Mouse (Mus musculus) kidney, adult 18-20 months (tissue): ENCODE data around the gene Rap1b.
"Not testable (repeated sequence)": the region's sequence is repeated elsewhere in the genome, so short reads cannot be mapped to it uniquely, and the experiment has no call there.

Experiments
- DNase-seq: peaks from one replicate; pipeline ENCODE4 v3.0.0; 2021

The Rap1b gene

DNA sequence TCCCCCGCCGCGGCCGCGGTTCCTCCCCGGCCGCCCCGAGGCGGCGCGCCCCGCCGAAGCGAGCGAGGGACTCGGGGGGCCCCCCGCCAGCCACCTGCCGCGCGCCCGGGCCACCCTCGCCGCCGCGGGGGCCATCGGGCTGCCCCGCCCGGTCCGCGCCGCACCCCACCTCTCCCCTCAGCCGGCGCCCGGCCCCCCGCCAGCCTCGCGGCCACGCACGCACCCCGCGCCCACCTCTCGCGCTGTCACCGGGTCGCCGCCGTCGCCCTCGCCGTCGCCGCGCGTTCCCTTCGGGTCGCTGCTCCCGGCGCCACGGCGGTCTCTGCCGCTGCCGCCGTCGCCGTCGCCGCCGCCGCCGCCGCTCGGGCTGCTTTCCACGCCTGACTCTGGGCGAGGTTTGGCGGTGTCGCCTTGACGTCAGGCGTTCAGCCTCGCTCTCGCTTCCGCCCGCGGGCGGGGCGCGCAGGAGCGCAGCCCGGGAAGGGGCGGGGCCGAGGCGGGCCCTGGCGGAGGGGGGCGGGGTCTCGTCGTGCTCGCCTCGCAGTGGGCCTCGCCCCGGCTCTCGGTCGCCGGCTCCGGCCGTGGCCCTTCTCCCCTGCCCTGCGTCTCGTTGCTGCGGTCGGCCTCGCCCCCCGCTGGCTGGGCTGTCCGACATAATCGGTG, at the start of gene Rap1b:
Rap1b (minus strand) TSS at position 439 of the 663 bp plus-strand sequence.
- DNase-seq: peak; percentile 96

DNA sequence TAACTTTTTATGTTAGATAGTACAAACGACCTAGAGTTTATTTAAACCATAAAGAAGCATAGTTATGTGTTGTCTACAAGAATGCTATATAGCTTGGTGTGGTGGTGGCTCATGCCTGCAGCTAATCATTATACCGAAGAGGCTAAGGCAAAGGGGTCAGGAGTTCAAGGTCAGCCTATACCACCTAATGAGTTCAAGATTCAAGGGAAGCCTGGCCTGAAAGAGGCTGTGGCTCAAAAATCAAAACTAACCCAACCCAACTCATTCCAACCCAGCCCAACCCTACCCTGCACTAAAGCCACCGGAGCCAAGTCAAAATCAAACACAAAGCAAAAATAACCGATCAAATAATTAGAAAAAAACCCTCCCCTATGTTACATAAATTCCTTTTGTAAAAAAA, 49.4 kb upstream of the Rap1b start:
- no peak for DNase-seq

DNA sequence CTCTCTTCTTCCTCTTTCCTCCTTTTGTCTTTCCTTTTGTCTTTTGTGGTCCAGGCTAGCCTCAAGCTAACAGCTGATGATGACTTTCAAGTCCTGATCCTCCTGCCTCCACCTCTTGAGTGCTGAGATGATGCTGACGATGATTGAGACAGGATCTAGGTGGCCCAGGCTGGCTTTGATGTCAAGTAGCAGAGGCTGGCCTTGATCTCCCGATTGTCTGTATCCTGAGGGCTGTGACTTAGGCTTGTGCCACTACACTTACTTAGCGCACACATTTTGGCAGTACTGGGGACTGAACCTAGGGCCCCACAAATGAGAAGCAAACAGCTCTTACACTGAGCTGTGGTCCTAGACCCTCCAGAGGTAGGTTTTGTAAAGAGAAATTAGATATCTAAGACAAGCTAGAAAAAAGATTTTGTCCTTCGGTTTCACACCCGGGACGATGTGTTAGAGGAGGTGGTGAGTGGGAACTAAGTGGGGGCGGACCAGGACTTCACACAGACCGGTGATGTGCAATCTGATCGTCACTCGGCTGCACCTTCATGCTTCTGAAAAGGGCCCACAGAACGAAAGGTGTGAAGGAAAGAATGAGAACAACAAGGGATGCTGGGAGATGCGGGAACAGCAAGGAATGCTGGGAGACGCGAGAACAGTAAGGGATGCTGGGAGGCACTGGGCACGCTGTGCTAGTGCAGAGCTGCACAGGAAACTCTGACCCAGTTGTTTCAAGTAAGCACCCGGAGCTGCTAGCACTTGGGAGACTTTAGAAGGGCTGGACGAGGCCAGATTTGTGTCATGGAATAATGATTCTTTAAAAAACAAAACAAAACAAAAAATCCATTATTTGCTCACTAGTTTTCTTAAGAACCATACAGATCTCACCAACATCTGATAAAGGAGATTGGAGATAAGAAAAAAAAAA, 48.5 kb upstream of the Rap1b start:
- no peak for DNase-seq

DNA sequence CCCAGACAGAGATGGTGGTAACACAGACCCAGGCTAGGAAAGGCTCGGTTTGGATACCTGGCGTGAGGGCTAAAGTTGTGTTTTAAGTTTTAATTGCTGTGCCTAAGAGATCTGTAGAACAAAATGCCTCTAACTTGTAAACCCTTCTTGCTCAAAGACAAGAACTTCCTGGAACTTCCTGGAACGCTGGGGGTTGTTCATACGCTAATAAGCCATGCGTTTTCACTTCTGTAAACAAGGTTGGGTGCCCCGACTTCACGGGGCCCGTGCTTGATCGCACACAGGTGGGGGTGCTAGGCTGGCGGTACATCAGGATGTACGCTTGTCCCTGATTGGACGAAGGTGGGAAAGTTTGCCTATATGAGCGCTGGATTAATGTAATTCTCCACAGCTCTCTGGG, 47.3 kb upstream of the Rap1b start:
- not testable (repeated sequence) for DNase-seq

DNA sequence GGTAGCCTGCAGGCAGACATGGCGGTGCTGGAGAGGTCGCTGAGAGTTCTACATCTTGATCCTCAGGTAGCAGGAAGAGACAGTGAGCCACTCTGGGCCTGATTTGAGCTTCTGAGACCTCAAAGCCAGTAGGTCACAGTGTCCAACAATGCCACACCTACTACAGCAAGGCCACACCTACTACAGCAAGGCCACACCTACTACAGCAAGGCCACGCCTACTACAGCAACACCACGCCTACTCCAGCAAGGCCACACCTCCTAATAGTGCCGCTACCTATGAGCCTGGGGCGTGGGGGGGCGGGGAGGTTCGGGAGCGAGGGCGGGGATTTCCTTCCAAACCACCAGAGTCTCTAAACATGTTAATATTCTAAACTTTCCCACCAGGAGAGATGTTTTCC, 45.5 kb upstream of the Rap1b start:
- DNase-seq: no peak

DNA sequence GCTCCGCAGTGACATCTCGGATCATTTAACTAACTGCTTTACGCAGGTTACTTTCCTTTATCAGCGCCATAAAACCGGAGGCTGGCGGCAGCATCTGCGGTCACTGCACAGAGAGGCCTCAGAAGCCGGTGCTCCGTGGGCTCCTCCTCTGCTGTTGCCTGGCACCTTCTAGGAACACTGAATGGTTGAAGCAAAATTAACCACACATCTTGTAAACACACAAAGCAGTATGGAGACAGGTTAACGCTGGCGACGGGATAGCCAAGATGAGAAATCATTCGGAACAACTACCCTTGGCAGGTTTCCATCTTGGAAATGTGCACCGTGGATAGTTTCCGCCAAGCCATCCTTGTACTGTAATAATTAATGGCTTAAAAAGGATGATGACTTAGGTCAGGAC, 43.0 kb upstream of the Rap1b start:
- DNase-seq: peak; percentile 28

DNA sequence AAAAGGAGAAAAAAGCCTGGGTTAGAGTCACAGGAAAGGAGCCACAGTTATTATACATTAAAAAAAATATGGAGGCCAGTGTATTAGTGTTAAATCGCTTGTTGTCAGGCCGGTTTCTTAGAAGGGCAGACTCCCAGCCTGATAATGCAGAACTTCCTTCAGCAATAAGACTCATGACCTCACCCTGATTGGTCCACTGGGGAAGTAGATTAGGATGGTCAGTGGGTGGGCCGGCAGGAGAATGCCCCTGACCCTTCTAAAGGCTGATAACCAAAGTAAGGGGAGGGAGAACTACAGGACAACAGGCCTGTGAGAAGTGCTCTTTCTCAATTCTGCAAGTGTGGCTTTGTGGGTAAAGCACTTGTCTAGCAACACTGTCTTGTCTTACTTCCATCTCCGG, 39.5 kb upstream of the Rap1b start:
- DNase-seq: no peak

DNA sequence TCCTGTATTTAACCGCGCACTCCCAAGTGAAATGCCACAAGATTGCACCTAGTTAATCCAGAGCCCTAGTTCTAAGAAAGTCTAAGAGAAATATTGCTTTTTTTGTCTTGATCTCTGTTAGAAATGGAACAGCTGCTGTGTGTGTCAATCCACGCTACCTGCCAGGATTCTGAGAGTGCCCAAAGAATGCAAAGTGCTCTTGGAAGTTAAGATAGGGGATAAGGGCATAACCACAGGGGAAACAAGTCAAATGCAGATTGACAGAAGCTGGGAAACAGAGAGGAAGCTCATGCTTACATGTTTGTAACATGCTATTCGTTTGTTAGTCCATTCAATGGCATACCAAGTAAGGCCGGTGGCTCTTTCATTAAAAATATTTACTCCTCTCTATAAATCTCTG, 38.9 kb upstream of the Rap1b start:
- DNase-seq: no peak

DNA sequence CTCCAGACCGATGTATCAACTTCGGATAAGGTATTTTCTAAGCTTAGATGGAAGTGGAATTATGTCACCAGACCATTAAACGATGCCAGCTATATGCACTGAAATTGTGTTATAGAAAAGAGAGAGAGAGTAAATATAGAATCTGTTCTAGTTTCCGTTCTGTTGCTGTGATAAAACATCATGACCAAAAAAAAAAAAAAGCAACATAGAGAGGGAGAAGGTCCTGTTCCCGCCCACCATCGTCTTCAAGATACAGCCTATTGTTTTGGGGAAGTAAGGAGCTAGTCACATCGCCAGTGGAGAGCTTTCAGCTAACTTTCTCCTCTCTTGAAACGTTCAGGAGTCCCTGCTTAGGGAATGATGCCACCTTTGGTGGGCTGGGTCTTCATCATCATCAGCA, 37.6 kb upstream of the Rap1b start:
- no peak for DNase-seq

DNA sequence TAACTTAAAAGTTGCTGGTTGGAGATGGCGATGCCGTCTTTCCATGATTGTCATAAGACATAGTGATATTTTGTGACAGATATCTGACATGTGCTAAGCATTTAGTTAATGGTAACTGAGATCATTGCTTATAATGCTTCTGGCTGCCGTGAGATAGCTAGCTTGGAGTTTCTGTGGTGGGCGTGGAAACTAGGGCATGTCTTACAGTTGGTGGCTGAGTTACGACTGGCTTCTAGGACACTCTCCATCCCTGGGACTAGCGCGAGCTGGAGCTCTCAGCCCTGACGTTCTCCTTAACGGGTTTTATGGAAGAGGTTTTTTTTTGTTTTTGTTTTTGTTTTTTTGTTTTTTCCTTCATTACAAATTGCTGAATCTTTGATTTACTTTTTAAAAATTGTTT, 32.8 kb upstream of the Rap1b start:
- no peak for DNase-seq

DNA sequence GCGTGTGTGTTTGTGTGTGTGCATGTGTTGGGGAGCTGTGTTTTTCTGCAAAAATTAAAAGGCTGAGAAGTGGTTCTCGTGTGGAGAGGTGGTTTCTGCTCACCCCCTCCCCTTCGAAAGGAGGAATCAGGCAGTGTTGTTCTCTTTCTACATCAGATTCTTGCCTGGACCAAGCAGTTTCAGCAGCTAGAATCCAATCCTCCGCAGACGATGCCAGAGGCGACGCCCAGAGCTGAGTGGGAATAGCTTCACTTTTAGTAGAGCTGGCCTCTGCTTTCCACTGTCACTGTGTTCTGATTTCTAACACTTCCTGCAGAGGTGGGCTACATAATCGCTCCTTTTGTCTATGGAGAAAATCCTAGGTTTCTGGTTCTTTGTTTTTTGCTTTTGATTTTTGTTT, 31.0 kb upstream of the Rap1b start:
- no peak for DNase-seq

DNA sequence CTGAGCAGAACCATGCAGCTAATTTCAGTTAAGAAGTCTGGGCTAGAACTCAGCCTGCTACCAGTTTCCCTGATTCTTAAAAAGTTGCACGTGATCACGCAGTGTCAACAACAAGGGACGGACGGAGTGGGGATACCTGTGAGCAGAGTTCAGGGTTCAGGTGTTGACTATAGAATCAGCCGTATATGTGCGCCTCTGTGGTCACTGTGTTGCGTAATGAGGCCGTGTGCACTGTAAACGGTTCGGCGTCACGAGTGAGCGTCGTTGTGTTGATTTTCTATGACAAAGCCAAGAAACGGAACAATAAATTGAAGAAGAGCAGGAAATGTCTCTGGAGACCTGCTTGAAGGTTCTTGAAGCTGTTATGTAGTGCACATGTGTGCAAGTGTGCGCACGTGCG, 30.6 kb upstream of the Rap1b start:
- DNase-seq: no peak

DNA sequence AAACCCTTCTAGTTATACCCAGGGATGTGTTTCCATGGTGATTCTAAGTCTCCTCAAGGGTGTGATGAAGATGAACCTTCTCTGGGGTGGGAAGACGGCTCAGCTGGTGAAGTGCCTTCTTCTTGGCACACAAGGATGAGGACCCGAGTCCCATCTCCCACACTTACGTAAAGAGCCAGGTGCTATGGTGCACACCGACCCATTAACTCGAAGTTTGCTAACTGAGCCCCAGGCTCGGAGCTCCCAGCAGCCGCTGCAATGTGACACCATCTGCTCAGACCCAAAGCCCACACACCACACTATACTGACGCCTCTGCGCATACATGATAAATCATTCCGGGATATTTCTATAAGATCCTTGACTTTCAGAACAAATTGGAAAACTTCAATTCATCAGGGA, 29.1 kb upstream of the Rap1b start:
- DNase-seq: no peak

DNA sequence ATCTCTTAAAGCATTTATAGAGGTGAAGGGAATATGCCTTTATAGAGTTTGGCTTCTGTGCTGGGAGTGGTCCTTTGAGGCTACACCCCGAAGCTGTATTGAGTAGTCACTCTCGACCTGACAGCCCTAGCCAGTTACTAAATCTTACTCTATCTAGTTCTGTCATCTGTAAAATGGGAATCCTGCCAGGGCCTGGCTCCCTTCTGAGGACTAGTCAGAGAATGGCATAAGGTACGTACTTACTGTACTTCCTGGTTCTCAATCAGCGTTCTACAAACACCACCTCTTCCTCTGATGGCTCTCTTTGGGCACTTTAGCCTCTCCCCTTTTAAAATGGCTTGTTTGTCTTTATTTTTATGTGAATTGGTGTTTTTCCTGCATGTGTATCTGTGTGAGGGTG, 28.1 kb upstream of the Rap1b start:
- no peak for DNase-seq

DNA sequence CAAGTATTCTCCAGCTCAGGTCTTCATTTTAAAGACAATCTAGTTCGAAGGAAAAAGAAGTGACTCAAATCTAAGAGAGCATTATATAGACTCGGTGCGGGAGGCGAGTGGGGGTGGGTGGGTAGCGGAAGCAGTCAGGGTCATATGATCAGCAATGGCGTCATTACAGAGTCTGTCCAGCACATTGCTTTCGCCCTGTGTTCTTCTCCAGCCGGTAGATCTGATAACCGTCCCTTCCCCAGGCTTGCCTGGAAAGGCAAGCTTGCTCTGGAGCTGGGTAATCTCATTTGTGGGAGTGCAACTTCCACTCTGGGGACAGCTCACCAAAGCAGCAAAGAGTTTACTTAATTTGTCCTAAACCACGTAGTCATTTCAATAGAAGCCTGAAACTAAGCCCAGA, 26.6 kb upstream of the Rap1b start:
- no peak for DNase-seq

DNA sequence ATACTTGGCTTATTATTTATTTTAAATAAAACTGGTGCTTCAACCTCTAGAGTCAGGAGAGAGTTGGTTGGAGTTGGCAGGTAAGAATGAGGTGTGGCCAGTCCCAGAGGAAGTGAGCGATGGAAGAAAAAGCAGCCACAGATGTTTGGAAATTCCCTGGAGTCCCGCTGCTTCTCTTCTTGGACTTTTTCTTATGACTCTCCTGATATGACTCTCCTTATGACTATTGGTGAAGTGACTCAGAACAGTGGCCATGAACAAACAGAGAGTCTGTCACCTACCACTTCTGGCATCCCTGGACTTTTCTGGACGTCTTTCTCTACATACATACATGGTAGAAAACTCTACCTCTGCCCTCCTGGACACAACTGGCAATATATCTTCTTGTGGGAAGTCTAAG, 21.5 kb upstream of the Rap1b start:
- DNase-seq: no peak

DNA sequence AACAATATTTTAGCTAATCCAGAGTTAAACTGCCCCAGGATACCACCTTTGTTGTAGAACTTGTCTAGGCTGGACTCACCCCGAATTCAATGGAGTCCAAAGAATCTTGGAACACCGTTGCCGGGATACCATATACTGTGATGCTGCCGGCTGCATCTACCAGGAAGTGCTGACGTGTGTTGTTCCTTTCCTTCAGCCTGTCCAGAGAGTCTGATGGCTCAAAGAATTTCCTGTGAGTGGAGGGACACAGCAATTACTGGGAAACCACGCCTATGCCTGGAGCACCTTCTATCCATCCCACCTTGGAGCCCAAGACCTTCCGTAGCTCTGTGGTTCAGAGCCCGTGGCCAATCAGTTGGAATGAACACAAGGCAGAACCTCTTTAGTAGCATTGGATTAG, 20.8 kb upstream of the Rap1b start:
- DNase-seq: no peak

DNA sequence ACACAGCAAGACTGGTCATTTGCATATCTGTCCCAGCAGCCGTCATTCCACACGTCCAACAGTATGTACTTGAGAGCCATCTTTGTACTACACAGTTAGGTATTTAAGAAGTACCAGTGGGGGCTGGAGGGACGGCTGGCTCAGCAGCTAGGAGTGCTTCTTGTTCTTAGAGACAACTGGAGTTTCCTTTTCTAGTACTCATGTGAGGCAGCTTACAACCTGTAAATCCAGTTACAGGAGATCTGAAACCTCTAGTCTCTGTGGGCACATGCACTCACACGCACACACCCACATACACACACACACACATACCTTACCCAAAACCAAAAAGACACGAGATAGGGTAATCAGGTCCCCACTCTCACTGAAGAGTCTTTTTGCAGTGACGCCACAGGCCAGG, 18.9 kb upstream of the Rap1b start:
- DNase-seq: no peak

DNA sequence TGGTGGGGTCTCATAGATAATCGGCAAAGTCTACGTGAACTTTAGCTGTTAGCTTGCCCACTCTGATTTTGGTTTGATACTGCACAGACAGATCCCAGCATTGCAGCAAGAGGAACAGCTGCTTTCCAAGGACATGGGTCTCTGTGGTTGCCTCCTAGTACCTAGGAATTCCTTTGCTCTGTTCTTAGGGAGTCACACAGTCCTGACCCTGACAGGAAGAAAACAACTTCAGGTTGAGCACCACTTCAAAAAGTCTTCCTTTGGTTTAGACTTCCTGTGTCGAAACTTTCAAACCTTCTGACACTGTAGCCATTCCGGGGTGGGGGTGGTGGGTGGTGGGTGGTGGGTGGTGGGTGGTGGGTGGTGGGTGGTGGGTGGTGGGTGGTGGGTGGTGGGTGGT, 18.4 kb upstream of the Rap1b start:
- no peak for DNase-seq

DNA sequence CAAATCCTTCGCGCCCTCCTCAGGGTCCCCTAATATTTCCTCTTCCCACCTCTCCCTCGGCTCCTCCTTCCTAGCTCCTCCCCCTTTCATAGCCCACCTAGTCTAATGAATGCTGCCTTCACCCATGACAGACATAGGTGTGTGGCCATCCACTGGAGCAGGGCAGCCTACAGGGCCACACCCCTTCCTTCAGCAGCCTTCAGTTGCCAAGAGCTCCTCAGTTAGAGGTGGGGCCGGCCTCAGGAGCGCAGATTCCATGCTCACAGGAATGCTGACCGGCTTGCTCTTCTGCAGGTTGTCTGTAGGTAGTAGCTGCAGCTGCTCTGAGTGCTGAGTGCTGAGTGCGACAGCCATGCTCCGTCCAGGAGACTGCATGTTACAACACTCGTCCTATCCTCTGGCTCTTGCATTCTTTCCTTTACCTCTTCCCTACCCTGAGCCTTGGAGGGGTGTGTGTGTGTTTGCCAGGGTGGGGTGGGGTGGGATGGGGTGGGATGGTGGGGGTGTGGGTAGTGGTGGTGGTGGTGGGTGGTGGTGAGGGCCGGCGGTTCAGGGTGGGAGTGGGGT, 16.3 kb upstream of the Rap1b start:
- DNase-seq: no peak

DNA sequence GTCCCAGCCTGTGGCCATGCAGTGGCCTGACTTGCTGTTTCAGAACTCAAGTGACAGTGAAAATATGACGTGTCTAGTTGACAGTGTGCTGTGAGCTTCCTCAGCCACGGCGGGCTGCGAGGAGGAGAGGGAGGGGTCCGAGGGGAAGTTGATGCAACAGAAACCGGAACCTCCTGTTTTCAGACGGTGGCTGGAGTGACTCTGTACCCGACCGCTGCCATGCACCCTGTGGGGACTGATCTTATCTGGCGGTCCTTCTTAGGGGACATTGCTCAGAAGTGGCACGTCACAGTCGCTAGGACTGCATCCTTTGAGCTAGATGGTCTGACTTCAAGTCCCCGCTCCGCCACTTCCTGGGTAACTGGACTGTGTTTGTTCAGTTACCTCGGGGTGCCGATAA, 15.1 kb upstream of the Rap1b start:
- DNase-seq: no peak

DNA sequence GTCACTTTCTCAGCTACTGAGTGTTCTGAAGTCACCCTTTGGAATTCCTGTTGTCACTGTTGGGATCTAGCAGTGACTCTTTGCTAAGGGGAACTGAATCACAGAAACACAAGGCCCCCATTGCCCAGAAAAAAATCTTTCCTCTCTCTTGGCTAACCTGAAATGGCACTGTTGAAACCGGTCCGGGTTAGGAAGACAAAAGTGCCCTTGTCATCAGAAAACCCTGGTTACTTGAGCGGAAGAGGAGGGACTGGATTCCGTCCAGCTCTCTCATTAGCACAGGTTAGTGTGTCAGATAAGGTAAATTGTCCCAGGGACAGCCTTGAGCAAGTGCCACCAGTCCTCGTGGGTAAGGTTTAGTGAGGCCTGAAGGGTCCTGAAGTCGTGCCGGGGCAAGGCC, 14.5 kb upstream of the Rap1b start:
- no peak for DNase-seq

DNA sequence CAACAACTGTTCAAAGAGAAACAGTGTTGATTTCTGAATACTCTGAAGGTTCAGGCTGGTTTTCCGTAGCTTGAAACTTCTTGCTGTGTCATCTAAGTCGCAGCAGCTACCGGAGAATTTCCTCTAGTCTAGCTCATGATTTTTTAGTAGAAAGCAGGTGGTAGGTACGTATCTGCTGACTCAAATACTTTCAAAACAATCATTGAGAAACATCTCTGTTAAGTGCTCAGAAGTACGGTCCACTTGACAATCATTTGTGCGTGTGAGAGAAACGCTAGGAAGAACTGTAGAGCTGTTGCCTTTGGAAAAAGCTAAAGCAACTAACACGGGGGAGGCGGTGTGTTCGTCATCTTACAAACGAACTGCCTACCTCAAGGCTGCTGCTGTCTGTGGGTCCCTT, 14.0 kb upstream of the Rap1b start:
- DNase-seq: no peak

DNA sequence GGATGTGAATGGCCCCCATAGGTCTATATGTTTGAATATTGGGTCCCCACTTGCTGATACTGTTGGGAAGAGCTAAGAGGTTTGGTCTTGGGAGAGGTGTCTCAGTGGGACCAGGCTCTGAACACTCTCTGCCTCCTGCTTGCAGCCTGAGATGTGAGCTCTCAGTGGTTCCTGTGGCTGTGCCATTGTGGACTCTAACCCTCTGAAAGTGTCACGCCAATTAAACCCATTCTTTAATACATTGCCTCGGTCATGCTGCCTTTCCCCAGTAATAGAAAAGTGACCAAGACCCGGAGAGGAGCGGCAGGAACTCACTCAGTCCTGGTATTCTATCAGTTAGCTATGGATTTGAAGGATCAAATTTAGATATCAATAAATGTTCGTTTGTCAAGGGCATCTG, 12.4 kb upstream of the Rap1b start:
- DNase-seq: no peak
